Mouse (Mus musculus): ENCODE measurements around the gene Coasy.

DNA sequence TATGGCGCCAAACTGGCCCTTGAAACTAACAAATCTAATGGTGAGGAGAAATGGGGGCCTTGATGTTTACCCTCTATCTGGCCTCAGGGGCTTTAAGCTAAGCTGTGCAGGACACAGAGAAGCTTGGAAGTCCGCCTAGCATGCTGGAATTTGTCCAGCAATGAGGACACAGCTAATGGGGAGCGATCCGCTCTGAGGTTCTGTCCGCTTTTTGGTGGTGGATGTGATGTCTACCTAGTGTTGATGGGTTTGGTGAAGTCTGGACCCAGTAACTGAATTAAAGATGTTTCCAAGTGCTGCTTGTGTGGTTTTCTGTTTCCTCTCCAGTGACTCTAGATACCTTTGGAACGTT, 3.9 kb downstream of the Coasy start:
- TF ChIP-seq TAL1 (IDR thresholded peaks at IDR 0.05; ENCODE audit: low read length) (no peak), GATA1 (IDR thresholded peaks at IDR 0.05; ENCODE audit: low read length) (no peak)

Data from erythroblast, embryonic 14.5 days (primary cell).